Mouse (Mus musculus): ENCODE data around the gene Akip1.
A peak's percentile ranks its signal among the peaks of the same experiment; 100 is the strongest.

Akip1 gene

GRCm38 (mm10) chr7:109708961-109709382 is 5.5 kb downstream of the Akip1 start:
- peak; percentile 39 for DNase-seq

- DNase-seq, result no peak
Measured at GRCm38 (mm10) chr7:109710069-109710468, 6.6 kb downstream of the Akip1 start.

- DNase-seq, result no peak
Measured at GRCm38 (mm10) chr7:109712198-109712597, 8.7 kb downstream of the Akip1 start.

GRCm38 (mm10) chr7:109713434-109713982 is 10.0 kb downstream of the Akip1 start:
- DNase-seq, result no peak

- DNase-seq, result no peak
Measured at GRCm38 (mm10) chr7:109719286-109719685, 15.8 kb downstream of the Akip1 start.

GRCm38 (mm10) chr7:109722618-109723017 is 19.1 kb downstream of the Akip1 start:
- no peak for DNase-seq

GRCm38 (mm10) chr7:109723114-109723513 is 19.6 kb downstream of the Akip1 start:
- no peak for DNase-seq

- no peak for DNase-seq
Measured at GRCm38 (mm10) chr7:109723697-109724096, 20.2 kb downstream of the Akip1 start, which contains the start of gene BC051019. Gene BC051019, minus strand, starts transcription at chr7:109723850.

GRCm38 (mm10) chr7:109731626-109732025 is 28.1 kb downstream of the Akip1 start, which contains the start of gene Ascl3:
Gene Ascl3, minus strand, starts transcription at chr7:109731726.
- DNase-seq, result no peak

- no peak for DNase-seq
Measured at GRCm38 (mm10) chr7:109734806-109735205, 31.3 kb downstream of the Akip1 start.

GRCm38 (mm10) chr7:109739822-109740370 is 36.4 kb downstream of the Akip1 start:
- DNase-seq, result no peak

- DNase-seq, result no peak
Measured at GRCm38 (mm10) chr7:109741060-109741459, 37.6 kb downstream of the Akip1 start.

GRCm38 (mm10) chr7:109741703-109742102 is 38.2 kb downstream of the Akip1 start:
- DNase-seq, result no peak

GRCm38 (mm10) chr7:109747747-109748146 is 44.3 kb downstream of the Akip1 start:
- no peak for DNase-seq

- peak; percentile 21 for DNase-seq
Measured at GRCm38 (mm10) chr7:109751427-109752007, 48.0 kb downstream of the Akip1 start.

- DNase-seq, result peak; percentile 91
Measured at GRCm38 (mm10) chr7:109752008-109752925, 48.8 kb downstream of the Akip1 start, which contains the start of gene Tmem9b. Gene Tmem9b, minus strand, starts transcription at chr7:109752875.

GRCm38 (mm10) chr7:109754034-109754433 is 50.5 kb downstream of the Akip1 start:
- DNase-seq, result no peak

- DNase-seq, result peak; percentile 45
Measured at GRCm38 (mm10) chr7:109756291-109756690, 52.8 kb downstream of the Akip1 start.

All from kidney, adult 18-20 months (tissue).